Mouse (Mus musculus) layer of hippocampus, postnatal 25 days (tissue): ENCODE measurements around the gene Tstd2. TPM values are rescaled to one million over a fixed set of nuclear protein-coding genes. Genes with fewer than 3 reads are reported as not detected.
A peak's percentile ranks its signal among the peaks of the same experiment; 100 is the strongest.

Experiments used
- DNase-seq, 2 experiments: peaks; one replicate each; pipeline ENCODE4 v3.0.0; 2022; ENCODE audit warnings: mixed read lengths in 2 of 2, low spot score in 1 of 2; ENCODE audit errors: extremely low spot score in 1 of 2
- total RNA-seq, 2 experiments: library from RNA; stranded (reverse); gene quantifications; 2 replicates each; pipeline ENCODE4 v1.2.3; 2021

The Tstd2 gene
- total RNA-seq, 2 experiments from 2014 or later = 19.0 to 22.0 TPM

GRCm38 (mm10) chr4:46086718-46087426 lies 51.6 kb downstream of the Tstd2 start:
- peak in 1 of 2 experiments; percentile 20 for DNase-seq

DNA sequence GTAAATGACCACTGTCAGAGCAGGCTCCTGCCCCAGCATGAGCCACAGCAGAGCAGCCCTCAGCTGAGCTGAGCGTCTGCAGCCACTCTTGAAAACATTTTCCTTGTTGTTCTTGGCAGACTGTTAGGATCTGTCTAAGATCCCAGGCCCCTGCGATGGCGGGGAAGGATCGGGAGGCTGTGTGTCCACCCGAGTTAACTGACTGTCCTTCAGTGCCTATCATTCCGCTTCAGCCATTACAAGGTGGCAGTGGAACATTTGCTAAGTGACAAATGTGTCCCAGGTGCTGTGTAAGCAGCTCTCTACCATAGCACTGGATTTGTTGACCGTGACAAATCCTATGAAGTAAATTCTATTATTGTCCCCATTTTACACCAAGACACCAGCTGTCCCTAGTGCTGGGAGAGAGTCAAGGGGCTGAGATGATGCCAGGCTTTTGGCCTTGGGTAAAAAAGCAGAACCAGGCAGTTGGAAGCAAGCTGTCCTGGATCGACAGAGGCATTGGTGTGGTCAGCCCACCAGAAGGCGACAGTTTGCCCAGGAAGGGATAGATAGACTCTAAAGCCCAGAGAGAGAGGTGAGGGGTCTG lies 53.2 kb downstream of the Tstd2 start:
- DNase-seq = no peak

DNA sequence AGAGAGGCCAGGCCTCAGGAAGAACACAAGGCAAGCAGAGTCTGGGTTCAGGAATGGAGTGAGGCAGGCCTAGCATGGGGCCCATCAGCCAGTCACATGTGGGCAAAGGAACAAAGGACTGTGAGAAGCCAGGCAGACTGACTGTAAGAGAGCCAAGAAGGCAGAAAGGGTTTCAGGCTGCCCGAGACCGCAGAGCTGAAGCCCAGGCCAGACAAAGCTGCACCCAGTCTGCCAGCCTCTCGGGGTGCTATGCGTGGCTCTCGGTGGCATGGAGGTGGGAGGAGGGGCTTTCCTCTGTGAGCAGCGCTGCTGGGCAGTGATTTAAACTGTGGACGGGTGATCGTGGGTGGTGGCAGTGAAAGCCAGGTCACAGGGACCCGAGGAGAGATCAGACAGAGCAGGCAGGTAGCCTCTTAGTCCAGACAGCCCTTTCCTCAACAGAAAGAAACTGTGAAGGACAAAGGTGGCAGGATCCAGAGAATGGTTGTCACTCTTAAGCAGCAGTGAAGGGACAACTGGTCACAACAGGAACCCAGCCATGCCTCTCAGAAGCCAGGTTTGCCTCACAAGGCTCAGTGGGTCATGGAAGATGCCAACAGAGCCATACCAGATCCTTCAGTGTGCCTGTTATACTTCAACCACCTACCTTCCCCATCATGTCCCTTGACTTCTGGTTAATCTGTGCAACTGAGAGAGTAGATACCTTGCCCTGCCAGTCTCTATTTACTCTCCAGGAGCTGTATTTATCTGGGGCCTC lies 53.9 kb downstream of the Tstd2 start:
- no peak for DNase-seq

DNA sequence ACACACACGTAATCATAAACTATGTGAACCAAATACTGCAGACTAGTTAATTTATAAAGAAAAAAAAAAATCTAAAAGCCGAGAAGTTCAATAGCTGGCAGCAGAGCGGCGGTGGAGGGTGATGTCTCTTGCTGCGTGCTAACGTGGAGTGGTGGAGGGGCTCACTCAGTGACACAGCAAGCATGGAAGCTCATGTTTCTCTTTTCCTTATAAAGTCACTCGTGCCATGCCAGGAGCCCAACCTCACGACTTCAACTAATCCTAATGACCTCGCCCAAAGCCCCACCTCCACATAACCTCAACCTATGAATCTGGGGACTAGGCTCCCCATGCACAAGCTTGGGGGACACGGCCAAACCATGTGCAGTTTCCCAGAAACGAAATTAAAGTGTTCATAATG lies 55.9 kb downstream of the Tstd2 start:
- no peak for DNase-seq

DNA sequence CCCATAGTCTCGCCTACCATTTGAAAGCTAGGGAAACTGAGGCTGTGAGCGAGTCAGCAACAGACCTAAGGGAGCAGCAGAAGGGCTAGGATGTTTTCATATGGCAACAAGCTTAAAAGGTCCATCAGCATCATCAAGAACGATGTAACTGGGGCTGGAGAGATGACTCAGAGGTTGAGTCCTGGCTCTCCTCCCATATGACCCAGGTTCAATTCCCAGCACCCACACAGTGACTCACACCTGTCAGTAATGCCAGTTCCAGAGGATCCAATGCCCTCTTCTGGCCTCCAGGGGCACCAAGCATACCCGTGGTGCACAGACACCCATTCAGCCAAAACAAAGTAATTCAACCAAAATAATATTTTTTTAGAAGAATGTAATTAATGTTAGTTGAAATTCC lies 58.2 kb downstream of the Tstd2 start:
- no peak for DNase-seq

DNA sequence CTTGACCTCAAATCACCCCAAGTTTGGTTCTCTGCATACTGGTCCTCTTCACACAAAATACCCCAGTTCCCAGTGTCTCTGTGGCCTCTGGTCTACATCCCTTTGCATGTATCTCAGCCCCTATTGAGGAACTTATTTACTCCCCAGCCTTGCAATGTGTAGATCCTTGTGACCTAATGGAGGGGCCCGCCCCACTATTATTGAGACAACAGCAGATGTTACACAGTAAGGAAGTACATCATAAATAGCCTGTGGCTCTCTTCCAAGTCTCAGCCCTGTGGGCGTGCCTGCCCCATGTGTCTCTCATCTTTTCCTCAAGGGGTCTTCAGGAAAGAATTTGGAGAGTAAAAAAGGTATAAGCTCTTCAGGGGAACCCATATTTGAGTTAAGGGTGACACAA lies 61.6 kb downstream of the Tstd2 start:
- no peak for DNase-seq

- no peak for DNase-seq
These were observed 62.8 kb downstream of the Tstd2 start for GRCm38 (mm10) chr4:46075664-46076063.

DNA sequence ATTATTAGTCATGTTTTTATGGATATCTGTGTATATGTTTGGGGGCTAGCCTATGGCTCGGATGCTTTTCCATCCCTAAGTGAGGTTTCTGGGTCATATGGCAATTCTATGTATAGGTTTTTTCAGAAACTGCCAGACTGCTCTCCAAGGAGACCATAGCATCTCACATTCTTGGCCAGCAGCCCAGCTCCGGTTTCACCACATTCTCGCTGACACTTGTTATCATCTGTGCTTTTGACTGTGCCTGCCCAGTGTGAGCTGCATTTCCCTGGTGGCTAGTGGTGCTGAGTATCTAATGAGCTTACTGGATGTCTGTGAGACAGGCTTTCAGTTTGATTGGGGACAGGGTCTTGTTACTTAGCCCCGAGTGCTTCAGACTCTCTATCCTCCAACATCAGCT lies 64.8 kb downstream of the Tstd2 start:
- no peak for DNase-seq

DNA sequence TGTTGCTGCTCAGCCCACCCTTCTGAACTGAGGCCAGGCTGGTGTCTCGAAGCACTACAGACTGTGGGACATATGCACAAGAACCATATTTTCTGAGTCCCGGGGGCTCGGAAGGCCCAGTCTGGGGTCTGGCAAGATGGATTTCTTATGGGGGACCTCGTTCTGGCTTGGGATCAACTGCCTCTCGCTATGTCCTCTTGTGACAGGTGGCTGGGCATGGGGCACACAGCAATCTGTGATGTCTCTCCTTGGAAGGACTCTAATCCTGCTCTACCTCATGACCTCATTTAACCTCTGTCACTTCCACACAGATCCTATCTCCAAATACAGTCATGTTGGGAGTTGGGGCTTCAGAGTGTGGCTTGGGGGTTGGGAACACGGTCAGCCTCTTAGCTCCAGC lies 65.9 kb downstream of the Tstd2 start:
- DNase-seq = no peak

DNA sequence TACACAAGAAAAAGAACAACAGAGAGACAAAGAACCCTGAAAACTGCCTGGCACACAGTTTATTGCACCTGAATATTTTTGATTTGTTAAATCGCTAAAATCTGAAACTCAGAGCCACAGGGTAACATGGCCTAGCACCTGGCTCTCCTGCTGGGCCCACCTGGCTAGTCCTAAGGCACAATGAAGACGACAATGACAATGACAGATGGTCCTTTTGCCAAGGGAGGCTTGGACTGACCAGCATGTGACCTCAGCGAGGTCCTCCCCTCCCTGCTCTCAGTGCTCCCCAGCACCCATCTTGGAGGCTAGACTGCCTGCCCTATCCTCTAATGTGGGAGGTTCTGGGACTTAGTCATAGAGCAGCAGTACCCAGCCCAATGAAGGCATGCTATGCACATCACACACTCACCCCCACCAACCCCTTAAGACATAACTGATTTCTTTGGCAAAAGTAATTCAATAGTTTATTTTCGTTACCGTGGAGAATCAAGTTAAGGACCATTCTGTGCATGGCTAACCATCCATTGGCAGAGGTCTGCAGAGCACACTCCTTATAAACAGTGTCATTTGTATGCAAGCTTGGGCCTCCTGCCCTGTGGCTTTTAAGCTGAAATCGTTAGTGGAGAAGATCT lies 68.5 kb downstream of the Tstd2 start:
- no peak for DNase-seq

GRCm38 (mm10) chr4:46068573-46068972 lies 69.9 kb downstream of the Tstd2 start:
- DNase-seq = no peak

- DNase-seq = no peak
These were observed 70.4 kb downstream of the Tstd2 start for GRCm38 (mm10) chr4:46068060-46068459.

DNA sequence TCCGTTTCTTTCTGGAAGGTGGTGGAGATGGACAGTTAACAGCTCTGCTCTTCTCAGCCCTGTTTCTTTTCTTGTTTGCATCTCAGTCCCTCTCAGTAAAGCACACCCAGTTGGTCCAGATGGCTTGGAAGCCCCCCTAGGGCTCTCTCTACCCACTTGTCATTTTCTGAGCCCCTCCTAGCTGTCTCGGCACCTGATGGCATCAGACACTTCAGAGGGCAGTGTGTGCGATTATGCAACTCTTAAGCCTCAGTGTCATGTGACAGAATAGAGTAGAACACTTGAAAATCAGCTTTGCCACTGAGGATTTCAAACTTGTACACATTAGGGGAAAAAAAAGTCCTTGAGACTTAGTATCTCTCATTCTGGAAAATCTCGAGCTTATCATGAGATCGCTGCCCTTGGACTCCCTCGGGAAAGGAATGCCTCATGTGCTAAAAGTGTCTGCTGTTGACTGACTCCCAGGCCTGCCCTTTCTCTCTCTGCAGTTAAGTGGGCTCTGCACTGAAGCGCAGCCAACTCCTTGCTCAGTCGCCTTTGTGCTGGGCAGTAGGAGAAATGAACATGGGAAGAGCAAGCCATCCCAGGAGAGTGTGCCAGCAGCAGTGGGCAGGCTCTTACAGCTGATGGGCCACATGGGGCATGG lies 72.7 kb downstream of the Tstd2 start:
- no peak for DNase-seq

DNA sequence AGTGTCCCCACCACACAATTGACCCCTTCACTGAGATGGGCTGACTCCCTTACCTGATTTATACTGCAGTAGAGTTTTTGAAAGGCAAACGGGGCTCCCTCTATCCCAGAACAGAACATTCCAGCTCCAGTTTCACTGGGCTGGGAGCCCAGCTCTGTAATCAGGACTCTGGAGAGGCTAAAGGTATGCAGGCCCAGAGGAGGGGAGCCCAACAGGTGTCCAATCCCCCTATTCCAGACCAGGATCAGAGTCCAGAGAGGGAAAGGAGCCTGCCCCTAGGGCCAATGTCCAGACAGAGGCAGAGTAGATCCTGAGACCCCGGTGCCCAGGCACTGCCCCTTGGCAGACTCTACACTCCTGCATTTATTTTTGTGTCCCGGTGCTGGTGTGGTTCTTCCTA lies 73.5 kb downstream of the Tstd2 start:
- no peak for DNase-seq

Other genes starting within 250 kb of the Tstd2 start
- under 1 TPM; 0.12 to 0.38 TPM for gene Ccdc180, start 248.4 kb downstream of the Tstd2 start, total RNA-seq
- gene Tdrd7, start 173.4 kb downstream of the Tstd2 start, total RNA-seq = 10 to 100 TPM; 29.1 to 29.4 TPM
- gene Tmod1, start 99.8 kb downstream of the Tstd2 start, total RNA-seq = 10 to 100 TPM; 20.7 to 20.9 TPM
- 10 to 100 TPM; 51.4 to 60.4 TPM for gene Ncbp1, start 81 bp downstream of the Tstd2 start, total RNA-seq
- 10 to 100 TPM; 12.7 to 18.0 TPM for gene Xpa, start 57.6 kb upstream of the Tstd2 start, total RNA-seq
- not detected for gene Foxe1, start 204.9 kb upstream of the Tstd2 start, total RNA-seq